Mouse (Mus musculus): ENCODE results near the gene Nme7.

Nme7 gene

GRCm38 (mm10) chr1:164320731-164321130 is 16.8 kb downstream of the Nme7 start:
- no peak for DNase-seq (ENCODE audit: low read depth)

- DNase-seq (ENCODE audit: low read depth), result no peak
These were observed 17.5 kb downstream of the Nme7 start for GRCm38 (mm10) chr1:164321408-164321807.

DNA sequence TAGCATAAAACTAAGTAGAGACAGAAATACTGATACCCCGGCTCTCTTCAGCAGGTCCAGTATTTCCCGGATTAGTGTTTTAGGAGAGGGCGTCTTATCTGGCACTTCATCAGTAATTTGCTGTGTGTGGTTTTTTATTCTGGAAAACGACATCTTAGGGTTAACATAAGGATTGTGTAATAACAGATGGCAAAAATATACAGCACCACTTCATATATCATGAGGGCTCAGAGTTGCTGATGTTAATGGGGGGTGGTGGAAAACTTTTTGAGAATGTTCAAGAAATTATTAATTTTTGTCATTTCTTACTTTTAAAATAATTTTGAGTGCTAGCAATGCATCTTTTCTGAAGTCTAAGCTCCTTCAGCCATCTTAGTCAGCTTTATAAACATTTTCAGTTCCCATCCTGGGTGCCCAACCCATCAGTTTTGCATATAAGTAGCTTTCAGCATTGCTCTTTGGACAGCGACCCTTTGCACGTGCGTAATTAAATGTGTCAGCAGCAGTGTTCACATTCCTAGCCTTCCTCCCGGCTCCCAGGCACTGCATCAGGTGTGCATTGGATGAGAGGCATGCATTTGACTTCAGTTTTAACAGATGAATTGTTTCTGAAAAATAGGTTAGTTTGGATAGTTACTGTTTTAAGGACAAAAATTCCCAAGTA is 19.2 kb downstream of the Nme7 start:
- no peak for DNase-seq (ENCODE audit: low read depth)

DNA sequence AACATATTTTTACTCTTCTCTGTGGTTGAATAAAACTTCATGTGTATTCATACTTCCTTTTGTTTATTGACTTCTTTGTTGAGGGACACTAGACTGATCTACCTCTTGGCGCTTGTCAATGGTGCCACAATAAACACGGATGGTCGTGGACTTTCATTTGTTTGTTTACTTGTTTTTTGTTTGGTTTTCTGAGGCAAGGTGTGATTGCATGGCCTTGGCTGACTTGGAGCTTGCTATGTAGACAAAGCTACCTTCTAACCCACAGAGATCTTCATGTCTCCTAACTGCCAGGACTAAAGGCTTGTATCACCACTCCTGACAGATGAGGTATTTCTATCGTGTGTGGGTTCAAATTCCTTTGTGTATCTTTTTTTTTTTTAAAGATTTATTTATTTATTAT is 20.3 kb downstream of the Nme7 start:
- no peak for DNase-seq (ENCODE audit: low read depth)

DNA sequence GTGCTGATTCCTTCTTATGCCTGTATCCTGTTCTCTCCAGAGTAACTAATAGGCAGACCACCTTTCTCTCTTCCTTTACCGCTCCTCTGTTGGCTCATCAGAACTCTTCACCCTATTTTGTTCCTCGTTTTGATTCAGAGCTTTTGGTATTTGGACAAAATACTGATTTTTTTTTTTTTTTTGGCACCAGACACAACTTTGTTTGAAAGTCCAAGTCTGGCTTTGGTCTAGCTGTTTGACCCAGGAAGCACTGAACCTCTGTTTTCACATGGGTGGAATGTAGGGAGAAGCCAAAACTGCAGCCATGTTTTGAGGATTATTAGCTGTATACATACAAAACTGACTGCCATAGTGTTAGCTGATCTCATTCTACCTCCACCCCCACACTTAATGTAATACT is 21.0 kb downstream of the Nme7 start:
- DNase-seq (ENCODE audit: low read depth), result no peak

- DNase-seq (ENCODE audit: low read depth), result no peak
These were observed 22.8 kb downstream of the Nme7 start for GRCm38 (mm10) chr1:164326600-164327155.

DNA sequence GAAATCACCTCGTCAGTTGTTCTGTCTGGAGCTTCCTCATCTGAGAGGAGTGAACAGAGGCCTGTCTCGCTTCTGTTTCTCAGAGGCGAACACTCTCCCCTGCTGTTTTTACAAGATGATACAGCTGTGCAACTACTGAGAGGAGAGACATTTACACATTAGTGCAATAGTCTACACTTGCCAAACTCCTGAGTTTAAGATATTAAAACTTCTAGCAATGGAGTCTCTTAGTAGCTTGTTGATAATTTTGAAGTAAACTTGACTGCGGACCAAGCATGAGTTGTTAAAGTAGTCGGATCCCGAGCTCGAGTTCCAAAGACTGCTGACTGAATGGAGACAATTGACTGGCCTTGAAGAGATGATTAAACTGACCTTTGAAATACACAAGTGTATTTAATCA is 23.8 kb downstream of the Nme7 start:
- DNase-seq (ENCODE audit: low read depth), result no peak

DNA sequence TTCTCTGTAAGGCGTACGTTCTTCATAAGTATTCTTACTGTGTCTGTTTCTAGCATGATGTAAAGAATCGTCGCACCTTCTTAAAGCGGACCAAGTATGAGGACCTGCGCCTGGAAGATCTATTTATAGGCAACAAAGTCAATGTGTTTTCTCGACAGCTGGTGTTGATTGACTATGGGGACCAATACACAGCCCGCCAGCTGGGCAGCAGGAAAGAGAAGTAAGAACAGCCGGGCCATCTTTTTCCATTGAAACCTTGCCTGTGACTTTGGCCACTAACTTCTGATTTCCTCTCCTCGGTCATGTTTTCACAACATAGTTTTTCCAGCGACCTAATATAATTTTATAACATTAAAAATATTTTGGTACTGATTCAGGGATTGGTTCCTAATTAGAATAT is 28.6 kb downstream of the Nme7 start:
- no peak for DNase-seq (ENCODE audit: low read depth)

GRCm38 (mm10) chr1:164335435-164335834 is 31.5 kb downstream of the Nme7 start:
- no peak for DNase-seq (ENCODE audit: low read depth)

DNA sequence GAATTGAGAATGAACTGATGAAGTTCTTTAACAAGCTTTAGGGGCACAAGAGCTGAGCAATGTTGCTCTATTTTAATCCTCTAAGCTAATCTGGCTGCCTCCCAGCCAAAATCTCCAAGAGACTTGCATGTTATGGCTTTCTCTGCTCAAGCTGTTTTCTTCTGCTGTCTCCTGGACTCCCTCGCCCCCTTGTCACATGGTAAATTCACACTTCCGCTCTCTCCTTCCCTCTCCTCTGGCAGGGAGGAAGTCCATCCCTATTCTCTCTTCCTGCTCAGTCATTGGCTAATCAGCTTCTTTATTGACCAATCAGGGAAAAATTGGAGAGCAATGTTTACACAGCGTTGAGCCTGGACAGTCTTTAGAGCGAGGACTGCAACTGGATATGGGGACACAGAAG is 31.9 kb downstream of the Nme7 start:
- no peak for DNase-seq (ENCODE audit: low read depth)

- peak; percentile 24 for DNase-seq (ENCODE audit: low read depth)
These were observed 38.2 kb downstream of the Nme7 start for GRCm38 (mm10) chr1:164342161-164342560.

- DNase-seq (ENCODE audit: low read depth), result no peak
These were observed 49.5 kb downstream of the Nme7 start for GRCm38 (mm10) chr1:164353443-164353842.

DNA sequence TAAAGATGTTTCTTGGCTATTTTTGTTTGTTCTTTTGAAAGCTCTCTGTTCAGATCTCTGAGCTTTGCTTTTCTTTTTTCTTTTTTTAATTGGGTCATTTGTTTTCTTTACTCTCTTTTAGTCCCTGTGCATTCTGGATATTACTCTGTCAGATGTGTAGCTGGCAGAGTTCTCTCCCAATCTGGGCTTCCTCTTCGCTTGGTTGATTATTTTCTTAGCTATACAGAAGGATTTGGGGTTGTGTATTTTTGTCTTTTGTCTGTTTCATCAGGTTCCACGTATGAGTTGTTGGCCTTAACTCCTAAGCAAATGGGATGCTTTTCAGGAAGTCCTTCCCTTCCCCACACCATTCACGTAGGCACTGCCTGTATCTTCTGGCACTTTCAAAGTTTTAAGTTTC is 54.1 kb downstream of the Nme7 start:
- DNase-seq (ENCODE audit: low read depth), result no peak

DNA sequence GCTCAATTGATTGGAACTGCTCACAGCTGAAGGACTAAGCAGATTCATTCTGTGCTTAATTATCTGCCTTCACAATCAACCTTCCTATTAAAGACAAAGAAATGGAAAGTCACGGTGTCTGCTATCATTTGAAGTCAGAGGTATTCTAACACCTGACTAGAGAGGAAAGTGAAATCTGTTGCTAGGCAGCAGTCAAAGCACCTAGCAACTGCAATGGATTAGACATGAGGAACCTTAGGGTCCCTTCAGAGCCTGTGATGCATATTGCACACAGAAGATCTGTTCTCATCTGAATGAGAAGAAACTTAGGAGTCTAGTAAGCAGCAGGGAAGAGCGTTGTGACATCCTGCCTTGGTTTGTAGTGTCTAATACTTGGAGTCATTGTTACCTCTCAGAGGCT is 58.1 kb downstream of the Nme7 start:
- no peak for DNase-seq (ENCODE audit: low read depth)

DNA sequence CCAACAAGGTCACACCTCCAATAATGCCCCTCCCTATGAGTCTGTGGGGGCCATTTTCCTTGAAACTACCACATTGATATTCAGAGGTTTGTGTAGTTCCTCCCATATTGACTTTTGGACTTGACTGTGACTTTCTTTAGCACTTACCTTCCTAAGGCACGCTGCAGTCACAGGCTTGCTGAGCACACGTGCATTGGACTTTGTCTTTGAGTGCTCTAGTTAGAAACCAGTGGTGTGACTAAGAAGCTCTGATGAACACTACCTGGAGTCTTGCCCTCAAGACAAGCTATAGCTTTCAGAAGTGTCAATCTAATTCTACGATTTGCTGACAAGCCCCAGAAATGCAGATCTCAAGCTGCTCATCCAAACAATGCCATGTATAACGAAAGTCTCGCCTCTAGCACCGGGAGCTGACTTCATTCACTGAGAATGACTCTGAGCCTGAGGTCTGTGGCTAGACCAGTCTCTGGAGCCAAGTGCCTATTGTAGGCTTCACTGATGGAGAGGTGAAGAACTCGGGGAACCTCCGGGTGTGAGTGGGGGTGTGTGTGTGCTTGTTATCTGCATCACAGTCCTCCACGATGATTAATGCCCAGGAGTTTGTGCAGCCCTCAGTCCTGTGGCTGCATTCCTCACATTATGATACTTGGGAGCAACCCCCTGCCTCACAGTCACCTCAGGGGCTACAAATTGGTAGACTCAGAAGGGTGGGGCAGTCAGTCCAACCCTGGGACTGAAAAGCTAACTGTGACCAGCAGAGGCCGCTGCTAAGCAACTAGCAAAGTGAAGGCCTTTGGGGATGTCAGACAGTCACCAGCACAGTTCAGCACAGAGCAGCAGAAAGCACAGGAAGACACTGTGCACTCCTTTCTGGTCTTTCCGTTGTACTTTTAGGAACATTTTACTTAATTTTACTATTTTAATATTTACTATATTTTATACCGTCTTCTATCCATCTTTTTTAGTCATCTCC is 62.5 kb downstream of the Nme7 start:
- peak; percentile 64 for DNase-seq (ENCODE audit: low read depth)

DNA sequence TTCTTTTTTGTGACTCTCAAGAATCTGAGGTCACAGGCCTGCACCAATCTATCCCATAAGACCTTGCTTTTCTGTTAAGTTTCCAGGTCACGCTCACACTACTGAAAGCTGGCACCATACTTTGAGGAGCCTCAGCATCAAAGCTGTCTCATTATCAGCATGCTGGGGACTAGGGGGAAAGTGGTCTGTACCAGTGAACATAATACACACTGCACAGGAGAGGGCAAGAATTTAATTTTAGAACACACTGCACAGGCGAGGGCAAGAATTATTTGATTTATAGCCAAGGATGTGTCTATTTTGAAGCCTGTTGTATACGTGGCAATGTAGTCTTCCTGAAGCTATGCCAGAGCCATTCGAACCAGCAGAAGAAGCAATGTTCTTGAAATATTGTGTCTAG is 64.2 kb downstream of the Nme7 start:
- DNase-seq (ENCODE audit: low read depth), result no peak

DNA sequence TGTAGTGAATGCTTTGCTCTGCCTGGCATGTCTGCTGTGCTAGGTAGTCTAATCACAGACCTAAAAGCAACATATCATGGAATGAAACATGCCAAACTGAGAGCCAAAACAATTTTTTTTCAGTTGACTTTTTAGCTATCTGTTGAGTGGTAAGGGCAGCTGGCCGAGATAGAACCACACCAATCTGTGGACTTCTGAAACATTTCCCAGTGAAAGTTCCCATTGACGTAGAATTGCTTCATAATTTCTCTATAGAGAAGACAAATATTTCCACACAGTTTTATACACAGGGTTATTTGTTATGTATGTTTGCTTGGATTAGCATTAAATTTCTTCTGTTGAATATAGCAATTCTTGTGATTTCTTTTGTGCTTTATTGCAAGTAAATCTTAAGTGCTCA is 65.9 kb downstream of the Nme7 start:
- DNase-seq (ENCODE audit: low read depth), result no peak

DNA sequence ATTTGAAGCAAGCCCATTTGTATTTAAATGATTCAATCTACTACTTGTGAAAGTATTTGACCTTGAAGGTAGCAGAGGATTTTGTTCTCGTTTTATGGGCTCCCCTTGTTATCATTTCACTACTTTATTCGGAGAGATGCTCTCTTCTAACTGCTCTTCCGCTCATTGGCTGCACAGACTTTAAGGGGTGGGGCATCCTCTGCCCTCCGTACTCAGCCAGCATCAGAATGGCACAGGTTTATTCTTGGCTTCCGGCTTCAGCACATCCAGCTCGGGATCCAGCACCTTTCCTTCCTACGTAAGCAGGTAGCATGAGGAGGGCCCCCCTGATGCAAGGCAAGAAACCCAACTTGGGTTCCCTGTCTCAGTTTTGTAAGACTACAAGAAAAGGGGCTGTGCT is 69.1 kb downstream of the Nme7 start:
- no peak for DNase-seq (ENCODE audit: low read depth)

DNA sequence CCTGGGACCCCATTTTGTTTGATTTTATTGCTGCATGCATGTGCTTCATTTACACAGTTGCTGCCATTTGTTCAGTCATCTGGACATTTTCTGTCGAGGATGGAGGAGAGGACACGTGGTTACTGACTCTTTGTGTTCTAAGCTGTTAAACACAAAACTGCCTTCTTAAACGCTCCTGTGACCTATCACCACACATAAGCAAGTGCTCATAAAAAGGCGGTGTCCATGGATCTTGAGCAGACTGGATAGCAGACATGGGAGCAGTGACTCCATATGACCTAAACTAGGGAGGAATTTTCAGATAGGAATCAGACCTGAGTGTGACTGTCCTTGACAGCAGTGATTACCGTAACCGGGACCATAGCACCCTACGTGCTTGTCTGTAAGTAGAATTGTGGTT is 70.1 kb downstream of the Nme7 start:
- no peak for DNase-seq (ENCODE audit: low read depth)

GRCm38 (mm10) chr1:164375626-164376025 is 71.7 kb downstream of the Nme7 start:
- no peak for DNase-seq (ENCODE audit: low read depth)

GRCm38 (mm10) chr1:164376761-164377487 is 73.0 kb downstream of the Nme7 start:
- DNase-seq (ENCODE audit: low read depth), result no peak

GRCm38 (mm10) chr1:164383621-164384020 is 79.7 kb downstream of the Nme7 start:
- no peak for DNase-seq (ENCODE audit: low read depth)
